Mouse (Mus musculus): ENCODE data around the gene Plpp1. TPM values are rescaled to one million over a fixed set of nuclear protein-coding genes. Genes with fewer than 3 reads are reported as not detected.

Gene Plpp1
- total and polyA plus RNA-seq, 3 experiments: 213 to 281 (median 214) TPM

DNA sequence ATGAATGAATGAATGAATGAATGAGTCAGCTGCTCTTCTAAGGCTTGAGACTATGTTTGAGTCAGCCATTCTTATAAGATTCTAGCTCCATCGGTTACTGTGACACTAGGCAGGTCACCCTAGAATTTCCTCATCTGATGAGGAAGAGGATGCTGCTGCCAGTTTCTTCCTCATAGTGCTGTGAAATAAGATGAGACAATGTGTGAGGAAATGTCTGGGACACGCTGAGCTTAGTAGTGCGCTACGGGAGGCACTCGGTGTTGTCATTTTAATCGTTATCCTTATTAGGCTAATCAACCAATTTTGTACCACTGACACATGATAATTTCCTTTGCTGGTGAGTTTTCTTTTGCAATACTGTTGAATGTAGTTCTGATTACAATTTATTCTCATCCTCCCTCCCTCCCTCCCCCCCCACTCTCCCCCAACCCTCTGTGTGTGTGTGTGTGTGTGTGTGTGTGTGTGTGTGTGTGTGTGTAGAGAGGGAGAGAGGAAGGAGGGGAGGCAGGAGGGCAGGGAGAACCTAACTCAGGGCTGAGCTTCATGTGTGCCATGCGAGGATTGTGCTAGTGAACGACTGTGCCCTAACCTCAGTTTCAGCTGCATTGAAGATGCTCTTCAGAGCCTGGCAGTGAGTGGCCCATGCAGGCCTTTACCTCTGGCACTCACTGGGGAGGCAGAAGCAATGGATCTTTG is 11.3 kb downstream of the Plpp1 start:
- no peak for DNase-seq

DNA sequence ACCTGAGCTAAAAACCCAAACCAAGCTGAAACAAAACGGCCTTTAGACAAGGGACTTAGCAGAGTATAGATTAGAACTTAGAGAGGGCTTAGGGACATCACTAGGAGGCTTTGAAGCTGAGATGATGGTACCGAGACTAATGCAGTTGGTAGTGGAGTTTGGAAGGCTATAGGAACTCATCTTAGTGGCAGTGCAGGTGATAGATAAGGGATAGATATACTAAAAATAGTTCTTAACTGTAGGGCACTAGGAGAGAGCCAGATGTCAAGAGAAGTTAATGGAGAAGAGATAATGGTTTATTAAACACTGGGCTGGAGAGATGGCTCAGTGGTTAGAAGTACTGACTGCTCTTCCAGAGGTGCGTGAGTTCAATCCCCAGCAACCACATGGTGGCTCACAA is 15.4 kb downstream of the Plpp1 start:
- no peak for DNase-seq

DNA sequence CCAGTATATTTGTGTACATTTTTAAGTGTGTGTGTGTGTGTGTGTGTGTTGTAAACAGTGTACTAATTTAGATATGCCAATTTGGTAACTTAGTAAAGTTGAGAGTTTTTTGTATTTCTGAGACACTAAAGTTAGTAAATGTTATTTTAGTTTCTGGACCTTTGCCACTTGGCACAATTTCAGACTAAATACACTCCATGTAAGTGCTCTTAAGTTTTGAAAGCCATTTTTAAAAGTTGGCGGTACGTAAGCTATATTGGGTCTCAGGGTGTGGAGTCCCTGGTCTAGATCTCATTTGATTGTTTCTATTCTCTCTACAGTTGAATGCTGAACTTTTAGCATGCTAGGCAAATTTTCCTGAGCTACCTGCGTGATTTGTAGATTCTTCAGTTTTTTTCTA is 17.5 kb downstream of the Plpp1 start:
- no peak for DNase-seq

DNA sequence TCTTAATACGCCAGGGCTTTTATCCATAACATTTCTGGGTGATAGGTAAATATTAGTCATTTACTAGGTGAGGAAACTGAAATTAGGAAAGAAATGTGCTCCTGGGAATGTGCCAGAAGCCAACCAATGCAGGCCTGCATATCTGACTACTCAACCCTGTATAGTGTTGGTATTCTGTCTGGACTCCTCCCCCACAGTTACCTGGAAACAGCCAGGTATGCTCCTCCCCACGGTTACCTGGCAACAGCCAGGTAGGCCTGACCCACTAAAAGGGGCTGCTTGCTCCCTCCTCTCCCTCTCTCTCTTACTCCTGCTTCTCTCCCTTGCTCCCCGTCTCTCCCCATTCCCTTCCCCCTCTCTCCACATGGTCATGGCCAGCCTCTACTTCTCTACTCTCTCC is 21.8 kb downstream of the Plpp1 start:
- DNase-seq: no peak

DNA sequence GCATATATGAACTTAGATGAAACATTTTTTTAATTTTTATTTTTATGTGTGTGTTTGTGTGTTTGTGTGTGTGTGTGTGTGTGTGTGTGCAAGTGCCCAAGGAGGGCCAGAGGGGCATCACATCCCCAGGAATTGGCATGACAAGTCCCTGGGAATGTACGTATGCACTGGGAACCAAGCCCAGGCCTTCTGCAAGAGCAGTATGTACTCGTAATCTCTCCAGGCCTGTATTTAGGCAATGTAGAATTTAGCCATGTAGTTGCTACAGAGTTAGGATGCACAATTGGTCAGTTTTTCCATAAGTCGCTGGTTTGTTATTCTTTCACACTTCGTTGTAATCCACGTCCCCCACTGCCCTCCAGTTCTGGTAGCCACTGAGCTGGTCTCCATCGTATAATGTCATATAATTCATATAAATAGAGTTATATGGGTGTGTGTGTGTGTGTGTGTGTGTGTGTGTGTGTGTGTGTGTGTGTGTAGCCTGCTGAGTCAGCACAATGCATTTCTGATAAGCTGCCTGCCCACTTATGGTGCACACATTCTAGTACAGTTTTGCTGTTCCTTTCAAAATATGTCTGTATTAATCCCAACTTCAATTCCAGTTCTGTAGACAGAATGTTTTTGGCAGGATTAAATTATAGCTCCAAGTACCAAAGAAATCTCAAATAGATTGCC is 22.8 kb downstream of the Plpp1 start:
- DNase-seq: no peak

DNA sequence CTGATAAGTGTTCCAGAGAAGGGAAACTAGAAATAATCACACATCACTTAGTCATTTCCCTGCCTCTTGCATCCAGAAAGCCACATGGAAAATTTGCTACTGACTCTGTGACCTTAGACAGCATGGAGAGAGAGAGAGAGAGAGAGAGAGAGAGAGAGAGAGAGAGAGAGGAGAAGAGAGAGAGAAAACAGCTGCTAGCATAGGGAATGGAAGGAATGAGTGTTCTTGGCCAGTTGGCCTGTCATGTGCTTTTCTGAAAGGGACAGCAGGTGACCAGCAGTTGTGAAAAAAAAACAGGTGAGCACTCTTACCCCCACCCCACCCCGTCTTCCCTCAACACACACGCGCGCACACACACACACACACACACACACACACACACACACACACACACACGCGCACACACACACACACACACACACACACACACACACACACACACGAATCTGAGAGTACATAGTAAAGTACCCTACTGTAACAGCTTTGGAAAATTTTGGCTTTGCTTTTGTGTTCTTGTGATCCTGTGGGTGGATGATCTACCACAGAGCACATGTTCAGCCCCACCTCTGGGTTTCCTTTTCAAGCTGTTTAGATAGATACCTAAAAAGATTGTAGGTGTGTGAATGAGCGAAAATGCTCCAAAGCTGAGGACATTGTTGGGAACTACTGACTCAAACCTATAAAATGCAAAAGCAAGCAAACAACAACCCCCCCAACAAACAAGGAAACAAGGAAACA is 23.5 kb downstream of the Plpp1 start:
- DNase-seq: no peak

DNA sequence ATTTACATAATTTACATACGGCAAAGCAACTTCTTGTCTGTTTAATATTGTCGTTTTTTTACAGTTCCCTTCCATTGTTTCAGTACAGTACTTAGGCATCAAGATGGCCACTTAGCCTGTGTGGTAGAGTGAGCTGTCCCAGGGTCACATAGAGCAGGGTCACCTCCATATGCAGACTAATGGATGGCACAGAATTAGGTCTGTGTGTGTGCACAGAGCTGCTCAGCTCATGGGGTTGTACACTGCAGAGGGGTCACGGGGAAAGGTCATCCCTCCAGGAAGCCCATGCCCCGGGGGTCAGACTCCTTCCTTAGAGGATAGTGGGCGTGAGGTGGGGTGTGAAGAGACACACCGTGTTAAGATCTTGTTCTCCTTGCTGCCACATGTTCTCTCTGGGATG is 24.9 kb downstream of the Plpp1 start:
- no peak for DNase-seq

DNA sequence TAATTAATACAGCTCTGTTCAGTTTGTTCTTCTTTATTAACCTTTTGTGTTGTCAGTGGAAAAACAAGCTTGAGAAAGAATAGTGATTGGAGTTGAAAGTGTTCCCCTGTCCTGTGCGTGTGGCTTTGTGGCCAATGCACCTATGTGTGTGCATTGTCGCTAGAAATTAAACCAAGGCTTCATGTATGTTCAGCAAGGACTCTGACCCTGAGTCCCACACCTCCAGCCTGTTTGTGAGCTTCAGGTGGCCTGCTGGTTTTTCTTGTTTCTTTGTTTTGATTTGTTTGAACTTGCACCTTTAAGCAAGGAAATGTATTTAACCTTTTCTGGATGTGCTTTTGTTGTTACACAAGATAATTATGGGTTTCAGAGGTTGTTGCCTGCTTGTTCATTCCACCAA is 29.0 kb downstream of the Plpp1 start:
- DNase-seq: no peak

DNA sequence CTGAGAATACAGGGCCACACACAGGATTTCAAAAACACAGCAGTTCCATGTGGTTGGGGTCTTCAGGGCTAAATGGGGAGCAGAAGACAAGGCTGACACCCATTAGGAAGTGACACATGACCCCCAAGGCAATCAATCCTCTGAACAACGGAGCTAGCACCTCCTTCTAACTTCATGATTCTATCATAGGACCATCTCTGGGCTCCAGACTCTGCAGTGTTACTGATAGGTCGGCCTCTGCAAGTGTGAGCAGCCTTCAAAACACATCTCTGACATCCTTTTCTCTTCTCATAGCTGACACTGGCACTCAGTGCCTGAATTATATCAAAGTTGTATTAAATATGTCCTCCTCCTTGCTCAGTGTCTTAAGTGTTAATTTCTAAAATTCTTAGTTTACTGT is 32.0 kb downstream of the Plpp1 start:
- no peak for DNase-seq

DNA sequence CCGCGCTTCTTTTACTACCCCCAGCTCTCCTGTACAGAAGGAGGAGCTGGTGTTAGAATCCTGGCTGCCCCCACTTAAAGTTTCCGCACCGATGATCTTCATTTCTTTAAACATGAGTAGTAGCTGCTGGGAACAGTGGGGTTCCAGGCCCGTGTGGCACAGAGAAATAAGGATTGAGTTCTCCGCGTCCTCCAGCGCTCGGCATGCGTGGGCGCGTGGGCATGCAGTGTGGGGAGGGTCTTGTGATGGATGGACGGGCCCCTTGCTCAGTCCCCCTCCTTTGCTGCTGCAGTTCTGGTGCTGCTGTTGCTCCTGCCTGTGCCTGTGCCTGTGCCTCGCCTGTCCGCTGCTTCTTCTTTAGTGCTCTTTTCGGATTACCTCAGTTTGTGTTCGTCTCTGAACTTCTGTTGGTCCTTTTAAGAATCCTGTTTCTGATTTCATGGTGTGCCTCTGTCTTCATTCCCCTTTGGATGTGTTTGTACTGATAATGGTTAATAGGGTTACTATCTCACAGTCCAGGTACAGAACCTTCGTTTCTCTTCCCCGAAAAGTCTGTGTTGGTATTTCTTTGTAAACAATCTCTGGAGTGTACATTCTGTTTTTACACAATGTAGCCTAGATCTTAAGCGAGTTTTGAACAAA is 32.8 kb downstream of the Plpp1 start:
- no peak for DNase-seq

DNA sequence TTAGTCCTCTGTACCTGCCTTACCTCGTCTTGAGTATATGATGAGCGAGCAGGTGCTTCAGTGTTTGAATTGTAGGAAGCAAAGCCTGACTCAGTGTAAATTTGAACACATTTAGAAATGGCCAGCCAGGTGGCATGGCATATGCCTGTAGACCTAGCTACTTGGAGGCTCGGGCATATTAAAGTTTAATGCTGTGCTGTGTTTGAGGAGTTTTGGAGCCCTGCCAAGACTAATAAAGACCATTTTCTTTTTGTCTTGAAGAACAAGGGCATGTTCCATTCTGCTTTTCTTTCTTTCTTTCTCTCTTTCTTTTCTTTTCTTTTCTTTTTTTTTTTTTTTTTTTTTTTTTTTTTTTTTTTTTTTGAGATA is 33.3 kb downstream of the Plpp1 start:
- no peak for DNase-seq

DNA sequence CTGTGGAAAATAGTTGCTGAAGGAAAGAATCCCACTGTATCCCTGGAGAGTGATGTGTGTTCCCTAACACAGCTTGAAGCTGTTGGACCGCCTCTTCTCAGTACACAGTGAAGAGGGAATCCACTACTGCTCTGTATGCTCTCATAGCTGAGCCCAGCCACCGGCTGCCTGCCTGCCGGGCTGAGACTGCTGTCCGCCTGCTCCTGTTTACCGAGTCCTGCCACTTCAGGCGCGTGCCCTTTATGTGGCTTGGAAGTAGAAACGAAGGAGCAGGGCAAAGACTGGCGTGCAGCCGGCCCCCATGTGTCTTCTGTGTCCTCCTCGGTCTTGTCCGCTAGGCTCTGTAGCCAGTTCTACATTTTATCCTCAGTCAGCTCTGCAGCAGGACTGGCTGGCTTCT is 34.5 kb downstream of the Plpp1 start:
- DNase-seq: no peak

DNA sequence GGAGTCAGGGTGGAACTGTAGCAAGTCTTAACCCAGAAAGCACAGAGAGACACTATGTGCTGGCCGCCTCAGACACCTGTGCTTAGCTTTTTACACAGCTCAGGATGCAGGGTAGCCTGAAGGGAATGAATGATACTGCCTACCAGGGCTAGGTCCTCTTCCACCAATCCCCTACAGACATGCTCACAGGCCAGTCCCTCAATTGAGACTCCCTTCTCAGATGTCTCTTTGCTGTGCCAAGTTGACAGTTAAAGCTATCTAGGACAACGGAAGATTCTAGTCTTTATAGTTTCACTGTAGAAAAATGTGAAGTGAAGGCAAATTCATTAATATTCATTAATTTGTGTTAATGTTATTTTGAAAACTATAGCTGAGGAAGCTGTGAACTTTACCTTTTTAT is 36.4 kb downstream of the Plpp1 start:
- peak; percentile 46 for DNase-seq

DNA sequence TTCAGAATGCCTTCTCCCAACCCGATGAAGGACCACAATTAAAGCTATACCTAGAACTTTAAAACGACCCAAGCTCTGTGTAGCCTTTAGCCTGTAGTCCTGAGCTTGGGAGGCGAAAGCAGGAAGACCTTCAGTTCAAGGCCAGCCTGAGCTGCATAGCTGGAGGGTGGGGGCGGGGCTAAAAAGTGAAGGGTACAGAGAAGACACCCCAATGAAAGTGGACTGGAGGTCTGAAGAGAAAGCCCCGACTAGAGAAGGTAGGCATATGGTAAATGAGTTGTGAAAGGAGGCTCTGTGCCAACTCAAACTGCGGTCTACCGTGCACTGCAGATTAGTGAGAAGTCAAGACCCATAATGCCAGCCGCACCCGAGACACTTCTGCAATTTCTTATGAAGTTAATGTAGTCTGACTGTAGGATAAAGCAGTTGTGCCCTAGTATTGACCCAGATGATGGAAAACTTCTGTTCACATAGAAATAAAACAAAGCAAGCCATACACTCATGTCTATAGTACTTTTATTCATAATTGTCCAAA is 37.1 kb downstream of the Plpp1 start:
- no peak for DNase-seq

DNA sequence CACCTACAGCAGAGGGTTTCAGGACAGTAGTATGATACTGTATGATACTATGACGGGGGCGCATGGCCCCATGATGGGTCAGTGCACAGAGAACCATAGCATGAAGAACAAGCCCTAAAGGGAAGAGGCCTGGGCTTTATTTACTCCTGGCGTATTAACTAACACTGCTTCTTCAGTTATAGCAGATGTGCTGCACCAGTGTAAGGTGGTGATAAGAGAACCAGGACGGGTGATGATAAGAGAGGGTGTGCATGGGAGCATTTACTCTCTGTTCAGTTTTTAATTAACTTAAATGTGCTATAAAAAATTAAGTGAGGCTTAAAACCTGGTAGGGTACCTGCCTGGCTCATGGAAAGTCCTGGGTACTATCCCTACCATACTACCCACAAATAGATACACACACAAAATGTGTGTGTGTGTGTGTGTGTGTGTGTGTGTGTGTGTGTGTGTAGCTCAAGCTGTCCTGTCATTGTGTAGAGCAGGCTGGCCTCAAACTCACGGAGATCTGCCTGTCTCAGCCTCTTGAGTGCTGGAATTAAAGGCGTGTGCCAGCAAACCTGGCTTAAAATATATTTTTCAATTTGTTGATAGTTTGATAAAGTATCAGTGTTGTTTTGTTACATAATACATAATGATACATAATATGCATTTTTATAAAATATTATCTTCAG is 38.1 kb downstream of the Plpp1 start:
- DNase-seq: no peak

DNA sequence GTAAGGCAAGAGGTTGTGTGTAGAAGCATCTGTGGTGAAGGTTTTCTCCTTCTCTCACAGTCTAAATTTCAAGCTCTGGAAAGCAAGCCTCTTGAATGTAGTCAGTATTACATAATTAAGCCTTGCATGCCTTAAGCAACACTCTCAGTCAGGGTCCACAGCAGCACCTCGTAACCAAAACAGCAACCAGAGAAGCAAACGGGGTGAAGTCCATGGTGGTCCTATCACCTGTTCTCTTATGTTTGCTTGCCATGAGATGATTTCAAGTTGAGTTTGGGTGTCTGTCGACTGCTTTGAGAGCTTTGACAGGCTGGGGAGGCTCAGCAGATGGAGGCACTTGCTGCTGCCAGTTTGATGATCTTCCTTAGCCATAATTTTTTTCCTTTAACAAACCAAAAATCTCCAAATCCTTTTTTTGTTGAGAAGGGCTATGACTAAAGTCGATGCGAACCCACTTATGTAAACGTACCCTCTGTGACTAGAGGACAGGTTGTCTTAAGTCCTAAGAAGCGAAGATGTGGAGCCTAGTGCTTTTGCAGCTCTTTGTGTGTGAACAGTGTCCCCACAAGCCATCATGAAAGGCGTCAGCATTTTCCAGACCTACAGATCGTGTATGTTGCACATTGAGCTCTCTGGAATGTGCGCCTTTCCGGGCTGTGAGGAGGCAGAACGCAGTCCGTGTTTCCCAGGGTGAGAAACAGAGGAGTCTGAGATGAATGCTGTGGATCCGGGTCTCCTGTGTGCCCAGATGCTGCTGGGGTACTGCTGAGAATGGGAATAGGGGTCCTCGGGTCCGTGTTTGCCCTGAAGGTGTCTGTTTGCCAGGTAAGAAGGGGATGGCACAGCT is 39.9 kb downstream of the Plpp1 start:
- DNase-seq: no peak

DNA sequence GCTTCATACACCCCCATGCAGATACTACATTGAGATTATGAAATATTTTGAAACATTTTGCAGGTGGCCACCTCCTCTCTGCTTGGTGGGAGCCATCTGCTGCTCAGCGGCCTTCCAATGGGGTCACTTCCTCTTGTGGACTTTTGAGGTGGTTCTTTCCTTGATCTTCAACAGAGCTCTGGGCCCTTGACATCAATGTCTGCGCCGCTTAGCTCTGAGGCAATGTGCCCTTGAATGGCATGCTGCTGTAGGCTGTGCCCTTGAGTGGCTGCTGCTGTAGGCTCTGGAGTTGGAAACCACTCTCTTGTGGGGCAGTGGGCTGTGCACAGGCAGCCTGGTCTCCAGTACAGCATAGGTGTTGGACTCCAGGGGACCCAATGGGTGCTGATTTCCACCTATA is 45.3 kb downstream of the Plpp1 start:
- DNase-seq: no peak

DNA sequence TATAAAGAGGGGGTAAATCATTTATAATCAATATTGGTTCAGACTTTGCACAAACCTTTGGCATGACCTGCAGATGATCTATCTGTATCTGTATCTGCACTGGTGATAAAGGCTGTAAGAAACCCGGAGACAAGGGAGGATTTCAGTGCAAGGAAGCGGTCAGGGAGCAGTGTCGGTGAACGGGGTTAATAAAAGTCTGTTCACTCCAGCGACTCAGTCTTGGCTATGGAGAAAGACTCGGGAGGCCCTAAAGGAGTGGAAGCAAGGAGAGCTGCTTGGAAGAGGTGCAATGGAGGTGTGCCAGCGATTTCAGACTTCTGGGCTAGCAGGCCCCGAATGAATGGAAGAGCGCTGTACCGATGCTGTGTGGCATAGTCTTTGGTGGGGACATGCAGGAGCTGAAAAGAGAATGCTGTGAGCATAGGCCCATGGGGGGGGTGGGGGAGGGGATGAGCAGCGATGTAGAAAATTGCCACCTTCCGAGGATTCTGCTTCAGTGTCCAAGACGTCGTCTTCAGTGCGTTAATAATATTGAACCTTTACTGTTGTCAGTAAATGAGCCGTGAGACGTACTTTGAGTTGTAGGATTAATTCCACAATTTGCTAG is 53.2 kb downstream of the Plpp1 start:
- no peak for DNase-seq

DNA sequence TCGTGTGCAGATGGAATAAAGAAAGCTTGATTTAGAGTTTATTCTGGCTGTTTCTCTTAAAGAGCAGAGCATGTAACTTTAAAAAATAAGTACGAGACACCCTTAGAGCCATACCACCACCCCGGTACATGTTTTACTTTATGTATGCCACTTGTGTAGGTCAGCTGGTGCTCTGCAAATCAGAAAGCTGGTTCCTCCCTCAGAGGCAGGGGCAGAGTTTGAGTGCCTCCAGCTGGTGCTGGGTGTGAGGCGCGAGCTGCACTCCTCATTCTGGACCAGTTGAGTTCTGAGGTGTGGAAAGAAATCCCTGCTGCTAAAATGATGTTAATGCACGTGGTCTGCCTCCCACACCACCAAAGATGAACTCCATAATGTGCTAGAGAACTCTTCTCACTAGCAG is 53.8 kb downstream of the Plpp1 start:
- DNase-seq: no peak

DNA sequence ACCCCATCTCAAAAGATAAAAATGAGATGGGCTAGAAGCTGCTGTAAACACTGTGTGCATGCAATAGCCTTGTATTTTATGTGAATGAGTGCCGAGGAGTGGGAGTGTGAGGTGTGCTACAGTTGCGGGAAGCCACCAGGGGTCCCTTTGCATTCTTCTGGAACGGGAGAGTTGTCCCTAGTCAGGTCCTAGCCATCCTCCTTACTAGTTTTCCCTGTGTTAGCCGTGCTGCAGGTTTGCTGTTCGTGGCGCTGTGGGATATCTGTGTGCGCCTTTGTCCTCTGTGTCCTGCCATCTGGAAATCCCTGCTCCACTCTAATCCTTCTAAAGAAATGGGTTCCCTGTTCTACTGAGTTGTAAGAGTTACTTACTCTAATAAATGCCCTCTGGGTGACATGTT is 57.3 kb downstream of the Plpp1 start:
- no peak for DNase-seq
